Mouse (Mus musculus): ENCODE measurements around the gene Lpin3.
A peak's percentile ranks its signal among the peaks of the same experiment; 100 is the strongest.

The Lpin3 gene

GRCm38 (mm10) chr2:160887284-160887683 is 6.8 kb downstream of the Lpin3 start:
- DNase-seq (ENCODE audit: low read depth) = peak; percentile 67

GRCm38 (mm10) chr2:160887859-160888258 is 7.4 kb downstream of the Lpin3 start:
- no peak for DNase-seq (ENCODE audit: low read depth)

GRCm38 (mm10) chr2:160891045-160891444 is 10.6 kb downstream of the Lpin3 start:
- no peak for DNase-seq (ENCODE audit: low read depth)

GRCm38 (mm10) chr2:160891697-160892096 is 11.2 kb downstream of the Lpin3 start:
- no peak for DNase-seq (ENCODE audit: low read depth)

- no peak for DNase-seq (ENCODE audit: low read depth)
Measured at GRCm38 (mm10) chr2:160901656-160902412, 21.4 kb downstream of the Lpin3 start.

GRCm38 (mm10) chr2:160905301-160905700 is 24.8 kb downstream of the Lpin3 start:
- no peak for DNase-seq (ENCODE audit: low read depth)

GRCm38 (mm10) chr2:160906101-160906500 is 25.6 kb downstream of the Lpin3 start:
- DNase-seq (ENCODE audit: low read depth) = no peak

GRCm38 (mm10) chr2:160908607-160909006 is 28.1 kb downstream of the Lpin3 start:
- no peak for DNase-seq (ENCODE audit: low read depth)

- no peak for DNase-seq (ENCODE audit: low read depth)
Measured at GRCm38 (mm10) chr2:160910633-160911032, 30.2 kb downstream of the Lpin3 start.

- DNase-seq (ENCODE audit: low read depth) = no peak
Measured at GRCm38 (mm10) chr2:160911558-160912201, 31.2 kb downstream of the Lpin3 start.

GRCm38 (mm10) chr2:160912231-160912671 is 31.8 kb downstream of the Lpin3 start, which contains the start of gene Emilin3:
Gene Emilin3 (minus strand): TSS chr2:160912328.
- no peak for DNase-seq (ENCODE audit: low read depth)

- no peak for DNase-seq (ENCODE audit: low read depth)
Measured at GRCm38 (mm10) chr2:160914656-160915055, 34.2 kb downstream of the Lpin3 start.

- DNase-seq (ENCODE audit: low read depth) = no peak
Measured at GRCm38 (mm10) chr2:160915821-160916610, 35.5 kb downstream of the Lpin3 start.

- no peak for DNase-seq (ENCODE audit: low read depth)
Measured at GRCm38 (mm10) chr2:160916714-160917113, 36.2 kb downstream of the Lpin3 start.

GRCm38 (mm10) chr2:160917313-160917712 is 36.8 kb downstream of the Lpin3 start:
- no peak for DNase-seq (ENCODE audit: low read depth)

- DNase-seq (ENCODE audit: low read depth) = no peak
Measured at GRCm38 (mm10) chr2:160918154-160918929, 37.9 kb downstream of the Lpin3 start.

- DNase-seq (ENCODE audit: low read depth) = no peak
Measured at GRCm38 (mm10) chr2:160918930-160919215, 38.4 kb downstream of the Lpin3 start.

GRCm38 (mm10) chr2:160921285-160921684 is 40.8 kb downstream of the Lpin3 start:
- no peak for DNase-seq (ENCODE audit: low read depth)

GRCm38 (mm10) chr2:160925203-160925602 is 44.7 kb downstream of the Lpin3 start:
- no peak for DNase-seq (ENCODE audit: low read depth)

- DNase-seq (ENCODE audit: low read depth) = no peak
Measured at GRCm38 (mm10) chr2:160931378-160931777, 50.9 kb downstream of the Lpin3 start.

GRCm38 (mm10) chr2:160932325-160932724 is 51.9 kb downstream of the Lpin3 start:
- DNase-seq (ENCODE audit: low read depth) = no peak

GRCm38 (mm10) chr2:160932981-160933380 is 52.5 kb downstream of the Lpin3 start:
- DNase-seq (ENCODE audit: low read depth) = no peak

Measured in c-Kit-positive CD71-positive TER-119-negative erythroid progenitor cells, embryonic 14.5 days (primary cell).